13 mouse cellular contexts compared by ENCODE assay signal in genomic region chr9:100357553-100357952, GRCm38 (mm10).
A peak's percentile ranks its signal among the peaks of the same experiment; 100 is the strongest.
DNase-seq lines count a peak whose midpoint lies in the region; ATAC-seq lines count a peak whose summit lies in the region.
"Had no signal": no experiment of that assay in that cellular context is flagged by ENCODE, and none has a peak within 500 bp of the region (broad histone marks: within the 10 kb centered on the region; RNA-seq: fewer than 3 reads in every experiment).

No protein-coding gene starts in this region.

- no peak for DNase-seq in heart, postnatal 36 days
- peak; percentile 22 for DNase-seq in R1 (ENCODE audit: low read depth, low spot score)
- DNase-seq in midbrain, embryonic 11.5 days (ENCODE audit: low spot score, missing footprints), result peak; percentile 88
- no peak for DNase-seq in testis, postnatal 14 days (ENCODE audit: low spot score)
- DNase-seq in spleen, adult 12 weeks (ENCODE audit: low spot score), result no peak
- DNase-seq: cerebellum, adult 9-11 months; gastrocnemius, postnatal 36 days; thymus, postnatal 4 days had no signal

- H3K36me3 ChIP-seq in heart, embryonic 14.5 days (ENCODE audit: control insufficient read depth, insufficient read depth, low read length), result no peaks in the 10 kb centered on the region
- no peaks in the 10 kb centered on the region for H3K36me3 ChIP-seq in midbrain, embryonic 11.5 days (ENCODE audit: control insufficient read depth, insufficient read depth, low read length)
- H3K36me3 ChIP-seq: limb, embryonic 13.5 days; neural tube, embryonic 12.5 days had no signal

- H3K4me1 ChIP-seq in heart, embryonic 14.5 days (ENCODE audit: control insufficient read depth in 2 of 2, insufficient read depth in 2 of 2, low read length in 2 of 2), result 0 out of 4 replicates have a peak, but pooled peaks cover 0 to 5% of the 10 kb centered on the region in 2 experiments
- peaks cover 5% of the 10 kb centered on the region for H3K4me1 ChIP-seq in midbrain, embryonic 11.5 days (ENCODE audit: control insufficient read depth, insufficient read depth, low read length)
- H3K4me1 ChIP-seq: neural tube, embryonic 12.5 days had no signal

- H3K9ac ChIP-seq in heart, embryonic 14.5 days (ENCODE audit: low read length), result 0 out of 2 replicates have a peak overlapping the region, but pooled peaks have one; percentile 7
- H3K9ac ChIP-seq in midbrain, embryonic 11.5 days (ENCODE audit: low read length), result no peak overlapping the region
- H3K9ac ChIP-seq: limb, embryonic 13.5 days; neural tube, embryonic 12.5 days had no signal

- 17% methylated on average over 12 of the region's 12 CpGs for WGBS in heart, embryonic 14.5 days
- 16% methylated on average over 12 of the region's 12 CpGs for WGBS in midbrain, embryonic 11.5 days

- ATAC-seq in heart, embryonic 14.5 days (ENCODE audit: insufficient number of reproducible peaks, insufficient read depth, low FRiP score, low read depth), result no peak
- peak; percentile 84 for ATAC-seq in common myeloid progenitor, adult 5-6 weeks (replicated peaks; ENCODE audit: low read depth, poor library complexity, severe bottlenecking)
- no peak for ATAC-seq in midbrain, embryonic 11.5 days (ENCODE audit: low FRiP score)
- ATAC-seq: Patski had no signal

- no peak overlapping the region for H3K4me3 ChIP-seq in heart, embryonic 14.5 days (ENCODE audit: control insufficient read depth in 1 of 2, insufficient read depth in 1 of 2, low read depth in 1 of 2, low read length in 2 of 2)
- no peak overlapping the region for H3K4me3 ChIP-seq in midbrain, embryonic 11.5 days (ENCODE audit: low read depth, low read length)
- H3K4me3 ChIP-seq: limb, embryonic 13.5 days; neural tube, embryonic 12.5 days had no signal

- no peaks in the 10 kb centered on the region for H3K9me3 ChIP-seq in heart, embryonic 14.5 days (ENCODE audit: control insufficient read depth, low read length)
- H3K9me3 ChIP-seq in midbrain, embryonic 11.5 days (ENCODE audit: control insufficient read depth, low read length), result no peaks in the 10 kb centered on the region
- H3K9me3 ChIP-seq: limb, embryonic 13.5 days; neural tube, embryonic 12.5 days had no signal

- intact Hi-C loops in heart, postnatal 36 days (cut with DNase I), result no loop called here

- 0 out of 2 replicates have a peak, but pooled peaks cover 3% of the 10 kb centered on the region for H3K27me3 ChIP-seq in heart, embryonic 14.5 days (ENCODE audit: control insufficient read depth, insufficient read depth, low read length)
- H3K27me3 ChIP-seq in midbrain, embryonic 11.5 days (ENCODE audit: control insufficient read depth, insufficient read depth, low read length), result peaks cover 10% of the 10 kb centered on the region; the same call in 1 of the 2 replicates
- H3K27me3 ChIP-seq: limb, embryonic 13.5 days; neural tube, embryonic 12.5 days had no signal

- H3K27ac ChIP-seq in heart, embryonic 14.5 days (replicated peaks in 1 of 2; ENCODE audit: control insufficient read depth in 1 of 2, insufficient read depth in 1 of 2, low read depth in 2 of 2, low read length in 2 of 2), result no peak overlapping the region
- no peak overlapping the region for H3K27ac ChIP-seq in midbrain, embryonic 11.5 days (ENCODE audit: low read depth, low read length)
- H3K27ac ChIP-seq: limb, embryonic 13.5 days; neural tube, embryonic 12.5 days had no signal

- H3K4me2 ChIP-seq in heart, embryonic 14.5 days (ENCODE audit: low read length), result peak overlapping the region; percentile 56
- peak overlapping the region; percentile 10; the same call in 1 of the 2 replicates for H3K4me2 ChIP-seq in midbrain, embryonic 11.5 days
- H3K4me2 ChIP-seq: limb, embryonic 13.5 days; neural tube, embryonic 12.5 days had no signal

Comparison
In these comparisons a context has a peak if more than half of its experiments do, and no peak if none do; other contexts are left out.
1. DNase-seq: peak in R1 (single experiment) and midbrain, embryonic 11.5 days (single experiment); none in heart, postnatal 36 days (0 of 2), testis, postnatal 14 days (single experiment) and spleen, adult 12 weeks (single experiment).